Mouse (Mus musculus) lung, adult 2 months (tissue): Measurements from ENCODE around the gene Tor2a.

Experiments used
- CTCF ChIP-seq: fragments of 200-500 bp; IDR thresholded peaks from 2 replicates; pipeline ENCODE4 v1.5.1; 2011; ENCODE audit warnings: mild to moderate bottlenecking, low read length, control low read depth; ENCODE audit not compliant: insufficient read depth
- POLR2A ChIP-seq: fragments of 200-500 bp; IDR thresholded peaks from 2 replicates; pipeline ENCODE4 v1.6.1; 2011; ENCODE audit warnings: low read depth, mild to moderate bottlenecking, control low read depth, low read length, borderline replicate concordance; ENCODE audit errors: extremely low read depth

- no peak for TF ChIP-seq POLR2A
- no peak for TF ChIP-seq CTCF
Observed at GRCm38 (mm10) chr2:32741273-32742172, 15.5 kb upstream of the Tor2a start.
